Mouse (Mus musculus): ENCODE results near the gene Snx15. TPM values are rescaled to one million over a fixed set of nuclear protein-coding genes. Genes with fewer than 3 reads are reported as not detected.
"Not testable (repeated sequence)": the region's sequence is repeated elsewhere in the genome, so short reads cannot be mapped to it uniquely, and the experiment has no call there.

Snx15 gene
- polyA plus RNA-seq, 1 experiment from 2014 or later: 33.1 TPM

DNA sequence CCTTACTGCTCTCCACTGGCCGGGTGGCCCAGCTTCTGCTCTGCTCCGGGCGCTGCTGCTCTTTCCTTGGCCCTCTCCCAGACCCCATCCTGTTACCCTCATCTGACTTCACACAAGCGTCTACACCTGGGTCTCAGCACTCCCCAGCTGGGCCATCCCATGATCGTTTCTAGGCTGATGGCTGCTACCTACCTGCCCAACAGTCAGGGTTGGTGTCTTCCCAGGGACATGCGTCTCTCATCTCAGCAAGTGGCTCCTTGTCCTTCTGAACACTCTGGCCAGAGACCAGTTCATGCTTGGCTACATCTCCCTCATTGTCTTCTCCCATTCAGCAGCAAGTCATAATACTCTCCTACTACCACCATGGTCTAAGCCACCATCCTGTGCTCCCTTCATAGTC, 11.6 kb upstream of the Snx15 start:
- no peaks in the 10 kb centered on the region for H3K27me3 ChIP-seq
- peaks cover 21% of the 10 kb centered on the region for H3K36me3 ChIP-seq
- H3K4me3 ChIP-seq: peak overlapping the region; percentile 79
- no peak for ATAC-seq (ENCODE audit: borderline replicate concordance, extremely low read depth, low FRiP score, low TSS enrichment)
- H3K9ac ChIP-seq: peak overlapping the region; percentile 85; the same call in 1 of the 2 replicates
- WGBS: 91% methylated on average over 6 of the region's 6 CpGs
- no peaks in the 10 kb centered on the region for H3K9me3 ChIP-seq
- H3K27ac ChIP-seq: no peak overlapping the region
- peak overlapping the region; percentile 82 for H3K4me2 ChIP-seq
- H3K4me1 ChIP-seq: peaks cover 16% of the 10 kb centered on the region

DNA sequence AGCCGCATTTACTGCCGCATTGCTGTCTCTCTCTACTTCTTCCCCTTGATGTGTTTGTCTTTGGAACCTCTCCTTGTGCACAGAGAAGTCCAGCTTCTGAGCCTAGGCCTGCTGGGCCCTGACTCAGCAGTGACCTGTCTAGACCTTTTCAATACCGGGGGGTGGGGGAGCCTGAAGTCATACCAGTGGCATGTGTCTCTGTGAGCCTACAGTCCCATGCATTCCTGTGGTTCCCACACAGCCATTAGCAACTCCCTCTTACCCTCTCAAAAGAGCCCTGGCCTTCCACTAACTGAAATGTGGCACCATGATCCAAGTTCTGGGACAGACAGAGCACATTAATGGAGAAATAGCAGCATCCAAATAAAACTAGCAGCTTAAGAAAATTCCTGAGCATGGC, 8.3 kb upstream of the Snx15 start:
- Histone ChIP-seq H3K9ac (no peak overlapping the region), H3K27me3 (no peaks in the 10 kb centered on the region), H3K4me3 (no peak overlapping the region), H3K27ac (no peak overlapping the region), H3K4me2 (no peak overlapping the region), H3K36me3 (peaks cover 28% of the 10 kb centered on the region), H3K9me3 (no peaks in the 10 kb centered on the region), H3K4me1 (peaks cover 8% of the 10 kb centered on the region)
- 84% methylated on average over 3 of the region's 3 CpGs for WGBS
- no peak for ATAC-seq (ENCODE audit: borderline replicate concordance, extremely low read depth, low FRiP score, low TSS enrichment)

DNA sequence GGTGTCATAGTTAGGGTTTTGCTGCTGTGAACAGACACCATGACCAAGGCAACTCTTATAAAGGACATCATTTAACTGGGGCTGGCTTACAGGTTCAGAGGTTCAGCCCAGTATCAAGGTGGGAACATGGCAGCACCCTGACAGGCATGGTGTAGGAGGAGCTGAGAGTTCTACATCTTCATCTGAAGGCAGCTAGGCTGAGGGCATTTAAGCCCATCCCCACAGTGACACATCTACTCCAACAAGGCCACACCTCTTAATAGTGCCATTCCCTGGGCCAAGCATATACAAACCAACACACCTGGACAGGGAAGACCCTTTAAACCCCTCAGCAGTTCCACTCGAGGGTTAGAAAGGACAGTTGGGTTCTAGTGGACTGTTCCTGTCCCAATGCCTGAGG, 5.1 kb upstream of the Snx15 start:
- H3K27ac ChIP-seq; H3K9ac ChIP-seq; H3K4me2 ChIP-seq; H3K4me1 ChIP-seq; ATAC-seq (ENCODE audit: borderline replicate concordance, extremely low read depth, low FRiP score, low TSS enrichment); H3K4me3 ChIP-seq; H3K9me3 ChIP-seq; H3K27me3 ChIP-seq: not testable (repeated sequence)
- H3K36me3 ChIP-seq: peaks cover 28% of the 10 kb centered on the region
- whole genome bisulfite sequencing: 14% methylated on average over 1 of the region's 1 CpGs

DNA sequence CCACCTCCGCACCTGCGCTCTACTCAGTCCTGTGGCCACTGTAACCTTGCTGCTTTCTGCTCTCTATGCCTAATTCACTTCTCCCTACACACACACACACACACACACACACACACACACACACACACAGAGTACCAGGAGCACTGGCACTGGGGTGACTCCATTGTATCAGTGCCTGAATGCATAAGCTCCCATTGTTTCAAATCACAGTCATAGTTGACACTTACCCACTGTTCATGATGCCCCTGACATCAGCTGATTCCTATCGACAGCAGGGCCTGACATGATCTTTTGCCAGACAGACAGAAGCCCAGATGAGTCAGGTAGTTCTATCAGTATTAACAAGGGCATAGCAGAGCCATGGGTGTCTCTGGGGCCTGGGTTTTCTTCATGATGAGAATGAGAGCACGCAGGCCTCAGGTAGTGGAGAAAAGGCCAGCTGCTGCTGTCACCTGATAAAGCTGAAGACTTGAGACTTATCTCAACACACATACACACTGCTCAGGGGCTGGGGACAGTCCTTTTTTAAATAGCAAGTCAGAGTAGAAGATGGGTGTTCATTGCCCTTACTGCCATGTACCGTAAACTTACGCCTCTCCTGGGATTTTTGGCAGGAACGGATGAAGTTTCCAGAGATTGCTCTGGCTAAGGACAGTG, 4.2 kb upstream of the Snx15 start:
- Histone ChIP-seq H3K36me3 (peaks cover 25% of the 10 kb centered on the region), H3K4me3 (no peak overlapping the region), H3K27ac (no peak overlapping the region), H3K9me3 (no peaks in the 10 kb centered on the region), H3K4me1 (no peaks in the 10 kb centered on the region; the same call in 1 of the 2 replicates), H3K9ac (no peak overlapping the region), H3K27me3 (no peaks in the 10 kb centered on the region), H3K4me2 (no peak overlapping the region)
- no peak for ATAC-seq (ENCODE audit: borderline replicate concordance, extremely low read depth, low FRiP score, low TSS enrichment)
- WGBS: 81% methylated on average over 7 of the region's 7 CpGs

DNA sequence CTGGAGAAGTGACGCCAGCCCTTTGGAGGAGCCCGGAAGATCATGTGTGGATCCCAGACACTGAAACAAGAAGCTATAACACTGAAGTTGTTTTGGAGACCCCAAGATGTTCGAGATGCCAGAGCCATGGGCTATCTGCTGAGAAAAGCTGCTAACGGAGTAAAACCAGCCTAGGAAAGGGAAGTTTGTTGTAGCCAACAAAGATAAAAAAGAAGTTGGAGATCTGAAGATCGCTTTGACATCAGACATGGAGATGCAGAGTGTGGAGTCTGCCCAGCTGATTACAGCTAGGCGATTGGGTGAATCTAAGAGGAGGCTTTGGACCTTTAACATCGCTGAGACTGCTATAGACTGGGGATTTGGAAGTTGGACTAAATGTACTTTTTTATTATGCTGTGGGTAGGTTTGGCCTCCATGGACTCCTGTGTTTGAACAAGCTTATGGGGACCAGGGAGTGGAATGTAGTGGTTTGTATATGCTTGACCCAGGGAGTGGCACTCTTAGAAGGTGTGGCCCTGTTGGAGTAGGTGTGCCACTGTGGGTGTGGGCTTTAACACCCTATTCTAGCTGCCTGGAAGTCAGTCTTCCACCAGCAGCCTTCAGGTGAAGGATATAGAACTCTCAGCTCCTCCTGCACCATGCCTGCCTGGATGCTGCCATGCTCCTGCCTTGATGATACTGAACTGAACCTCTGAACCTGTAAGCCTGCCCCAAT, 2.5 kb upstream of the Snx15 start:
- not testable (repeated sequence) for H3K4me1 ChIP-seq; H3K9me3 ChIP-seq; ATAC-seq (ENCODE audit: borderline replicate concordance, extremely low read depth, low FRiP score, low TSS enrichment); H3K27ac ChIP-seq; H3K27me3 ChIP-seq; H3K4me3 ChIP-seq; H3K4me2 ChIP-seq; H3K9ac ChIP-seq
- H3K36me3 ChIP-seq: peaks cover 11% of the 10 kb centered on the region; the same call in 1 of the 2 replicates
- 75% methylated on average over 7 of the region's 7 CpGs for WGBS

DNA sequence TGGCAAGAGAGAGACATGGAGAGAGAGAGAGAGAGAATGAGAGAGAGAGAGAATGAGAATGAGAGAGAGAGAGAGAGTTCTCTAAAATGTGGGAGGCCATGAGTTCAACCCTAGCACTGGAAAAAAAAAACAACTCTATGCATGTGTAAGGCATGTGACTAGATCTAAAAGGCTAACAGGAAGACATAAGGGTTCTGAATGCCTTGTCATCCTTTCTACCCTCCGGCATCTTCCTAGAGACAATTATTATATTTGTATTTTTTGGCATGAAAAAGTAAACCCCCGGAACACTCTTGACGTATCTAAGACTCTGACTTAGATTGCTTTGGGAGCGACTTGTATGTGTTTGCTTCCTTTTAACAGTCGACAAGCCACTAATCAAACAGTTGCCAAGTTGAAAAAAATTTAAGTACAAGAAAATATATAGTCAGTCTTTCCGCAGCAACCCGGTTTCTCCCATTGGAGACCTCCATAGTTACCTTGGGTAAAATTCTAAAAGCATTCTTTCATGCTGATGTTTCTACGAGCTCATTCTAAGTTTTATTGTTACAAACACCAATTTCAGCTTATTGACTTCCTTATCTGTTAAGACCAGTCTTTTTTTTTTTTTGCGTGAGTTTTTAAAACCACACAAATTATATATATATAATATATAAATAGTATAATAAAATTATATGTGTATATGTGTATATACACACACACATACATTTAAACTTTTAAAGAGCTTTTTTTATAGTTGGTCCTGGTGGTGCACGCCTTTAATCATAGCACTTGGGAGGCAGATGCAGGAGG, 1.1 kb downstream of the Snx15 start:
- Histone ChIP-seq H3K36me3 (no peaks in the 10 kb centered on the region), H3K9me3 (no peaks in the 10 kb centered on the region), H3K27ac (peak overlapping the region; percentile 89; the same call in 1 of the 2 replicates), H3K4me1 (peaks cover 5% of the 10 kb centered on the region; the same call in 1 of the 2 replicates), H3K4me3 (peak overlapping the region; percentile 51), H3K9ac (peak overlapping the region; percentile 65; the same call in 1 of the 2 replicates), H3K27me3 (no peaks in the 10 kb centered on the region), H3K4me2 (peak overlapping the region; percentile 59)
- no peak for ATAC-seq (ENCODE audit: borderline replicate concordance, extremely low read depth, low FRiP score, low TSS enrichment)
- 66% methylated on average over 10 of the region's 10 CpGs for WGBS

DNA sequence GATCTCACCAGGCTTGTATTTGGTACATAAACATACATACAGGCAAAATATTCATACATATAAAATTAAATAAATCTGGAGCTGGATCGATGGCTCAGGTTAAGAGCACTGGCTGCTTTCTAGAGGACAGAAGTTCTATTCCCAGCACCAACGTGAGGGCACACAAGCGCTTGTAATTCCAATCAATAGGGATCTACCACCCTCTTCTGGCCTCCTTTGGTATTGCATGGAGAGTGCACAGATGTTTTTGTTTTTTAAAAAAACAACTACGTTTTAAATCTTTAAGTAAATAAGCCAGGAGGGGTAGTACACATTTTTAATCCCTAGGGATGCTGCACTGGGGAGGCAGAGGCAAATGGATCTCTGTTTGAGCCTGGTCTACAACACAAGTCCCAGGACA, 1.8 kb downstream of the Snx15 start:
- Histone ChIP-seq H3K9me3 (no peaks in the 10 kb centered on the region), H3K27me3 (no peaks in the 10 kb centered on the region), H3K9ac (no peak overlapping the region), H3K27ac (no peak overlapping the region), H3K36me3 (no peaks in the 10 kb centered on the region), H3K4me1 (peaks cover 5% of the 10 kb centered on the region; the same call in 1 of the 2 replicates), H3K4me2 (no peak overlapping the region), H3K4me3 (no peak overlapping the region)
- 25% methylated on average over 4 of the region's 4 CpGs for WGBS
- ATAC-seq (ENCODE audit: borderline replicate concordance, extremely low read depth, low FRiP score, low TSS enrichment): no peak

DNA sequence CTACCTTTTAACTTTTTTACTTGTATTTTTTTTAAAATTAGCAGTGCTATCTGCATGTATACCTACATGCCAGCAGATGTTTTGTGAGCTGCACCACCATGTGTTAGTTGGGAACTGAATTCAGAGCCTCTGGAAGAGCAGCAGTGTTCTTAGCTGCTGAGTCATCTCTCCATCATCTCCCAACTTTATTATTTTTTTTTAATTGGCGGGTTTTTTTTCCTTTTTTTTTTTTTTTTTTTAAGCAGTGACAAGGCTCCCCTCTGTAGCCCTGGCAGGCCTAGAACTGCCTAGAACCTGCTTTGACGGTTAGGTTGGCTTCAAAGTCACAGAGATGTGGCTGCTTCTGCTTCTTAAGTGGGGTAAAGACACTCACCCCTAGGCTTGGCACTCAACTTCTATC, 3.2 kb downstream of the Snx15 start:
- H3K36me3 ChIP-seq: no peaks in the 10 kb centered on the region
- H3K4me1 ChIP-seq: peaks cover 5% of the 10 kb centered on the region; the same call in 1 of the 2 replicates
- H3K27ac ChIP-seq: no peak overlapping the region
- ATAC-seq (ENCODE audit: borderline replicate concordance, extremely low read depth, low FRiP score, low TSS enrichment): no peak
- 64% methylated on average over 2 of the region's 2 CpGs for WGBS
- no peak overlapping the region for H3K4me2 ChIP-seq
- no peak overlapping the region for H3K9ac ChIP-seq
- no peaks in the 10 kb centered on the region for H3K27me3 ChIP-seq
- H3K4me3 ChIP-seq: no peak overlapping the region
- H3K9me3 ChIP-seq: no peaks in the 10 kb centered on the region

DNA sequence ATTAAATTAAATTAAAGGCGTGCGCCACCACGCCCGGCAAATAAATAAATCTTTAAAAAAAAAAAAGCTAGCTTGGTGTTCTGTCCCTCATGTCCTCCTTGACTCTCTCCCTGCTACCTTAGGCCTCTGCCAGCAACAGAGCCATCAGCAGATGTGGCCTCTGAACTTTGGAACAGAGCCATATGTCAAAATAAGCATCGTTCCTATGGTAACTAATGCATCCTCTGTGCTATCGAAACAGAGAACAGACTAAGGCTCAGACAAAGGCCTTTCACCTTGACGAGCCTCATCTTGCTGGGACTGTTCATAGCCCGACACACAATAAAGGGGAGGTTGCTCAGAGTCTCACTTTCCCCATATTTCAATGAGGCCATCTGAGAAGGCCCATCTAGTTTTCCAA, 4.8 kb downstream of the Snx15 start:
- Histone ChIP-seq H3K27ac (no peak overlapping the region), H3K4me3 (no peak overlapping the region), H3K9me3 (no peaks in the 10 kb centered on the region), H3K4me2 (no peak overlapping the region), H3K36me3 (no peaks in the 10 kb centered on the region), H3K27me3 (no peaks in the 10 kb centered on the region), H3K9ac (no peak overlapping the region), H3K4me1 (peaks cover 13% of the 10 kb centered on the region)
- ATAC-seq (ENCODE audit: borderline replicate concordance, extremely low read depth, low FRiP score, low TSS enrichment): no peak
- 71% methylated on average over 8 of the region's 8 CpGs for WGBS

DNA sequence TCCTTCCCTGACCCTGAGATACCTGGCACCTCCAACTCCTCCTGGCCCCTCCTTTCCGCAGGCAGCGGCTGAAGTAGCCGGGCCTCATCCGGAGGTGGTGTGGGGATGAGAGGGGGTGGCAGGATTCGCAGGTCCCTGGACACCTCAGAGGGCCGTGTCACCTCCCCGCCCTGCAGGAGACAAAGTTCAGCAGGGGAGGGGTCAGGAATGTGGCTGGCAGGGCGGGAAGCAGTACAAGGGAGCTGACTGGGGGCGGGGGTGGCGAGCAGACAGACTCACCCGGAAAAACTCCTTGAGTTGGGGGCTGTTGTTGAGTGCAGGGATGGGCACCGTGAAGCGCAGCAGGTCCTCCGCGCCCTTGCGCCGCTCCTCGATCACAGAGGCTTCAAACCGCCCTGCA, 6.3 kb downstream of the Snx15 start:
- no peak overlapping the region for H3K4me3 ChIP-seq
- no peak overlapping the region for H3K27ac ChIP-seq
- WGBS: 28% methylated on average over 19 of the region's 19 CpGs
- H3K9ac ChIP-seq: no peak overlapping the region
- H3K36me3 ChIP-seq: no peaks in the 10 kb centered on the region
- peaks cover 16% of the 10 kb centered on the region for H3K4me1 ChIP-seq
- no peaks in the 10 kb centered on the region for H3K9me3 ChIP-seq
- H3K27me3 ChIP-seq: no peaks in the 10 kb centered on the region
- no peak overlapping the region for H3K4me2 ChIP-seq
- no peak for ATAC-seq (ENCODE audit: borderline replicate concordance, extremely low read depth, low FRiP score, low TSS enrichment)

DNA sequence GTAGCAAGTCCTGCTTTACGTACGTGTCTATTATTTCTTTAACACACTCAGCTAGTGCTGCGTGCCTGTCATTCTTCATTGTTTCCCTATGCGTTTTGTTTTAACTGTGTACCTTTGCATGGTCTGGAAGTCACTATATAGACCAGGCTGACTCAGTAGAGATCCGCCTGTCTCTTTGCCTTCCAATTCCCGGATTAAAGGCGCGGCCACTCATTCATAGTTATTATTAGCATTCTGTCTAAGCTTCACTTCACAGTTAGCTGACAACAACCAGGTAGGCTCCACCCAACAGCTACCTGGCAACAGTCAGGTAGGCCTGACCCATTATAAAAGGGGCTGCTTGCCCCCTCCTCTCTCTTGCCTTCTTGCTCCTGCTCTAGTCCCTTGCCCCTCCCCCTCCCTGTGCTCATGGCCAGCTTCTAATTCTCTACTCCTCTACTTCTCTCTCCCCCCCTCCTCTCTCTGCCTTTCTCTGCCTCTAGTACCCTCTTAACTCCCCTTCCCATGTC, 9.4 kb downstream of the Snx15 start:
- Histone ChIP-seq H3K36me3 (peaks cover 25% of the 10 kb centered on the region), H3K27me3 (no peaks in the 10 kb centered on the region), H3K4me3 (peak overlapping the region; percentile 70), H3K9me3 (no peaks in the 10 kb centered on the region), H3K9ac (peak overlapping the region; percentile 81), H3K4me2 (peak overlapping the region; percentile 85), H3K4me1 (peaks cover 22% of the 10 kb centered on the region), H3K27ac (peak overlapping the region; percentile 99)
- WGBS: 1% methylated on average over 8 of the region's 8 CpGs
- peak; percentile 35 for ATAC-seq (ENCODE audit: borderline replicate concordance, extremely low read depth, low FRiP score, low TSS enrichment)
